Mouse (Mus musculus) spleen, postnatal 14 days (tissue): ENCODE measurements around the gene Slamf6.
"Not testable (repeated sequence)": the region's sequence is repeated elsewhere in the genome, so short reads cannot be mapped to it uniquely, and the experiment has no call there.

Source experiments
- DNase-seq, 2 experiments: peaks; one replicate each; pipeline ENCODE4 v3.0.0; 2021 to 2022; ENCODE audit warnings: low spot score in 2 of 2

Gene Slamf6

DNA sequence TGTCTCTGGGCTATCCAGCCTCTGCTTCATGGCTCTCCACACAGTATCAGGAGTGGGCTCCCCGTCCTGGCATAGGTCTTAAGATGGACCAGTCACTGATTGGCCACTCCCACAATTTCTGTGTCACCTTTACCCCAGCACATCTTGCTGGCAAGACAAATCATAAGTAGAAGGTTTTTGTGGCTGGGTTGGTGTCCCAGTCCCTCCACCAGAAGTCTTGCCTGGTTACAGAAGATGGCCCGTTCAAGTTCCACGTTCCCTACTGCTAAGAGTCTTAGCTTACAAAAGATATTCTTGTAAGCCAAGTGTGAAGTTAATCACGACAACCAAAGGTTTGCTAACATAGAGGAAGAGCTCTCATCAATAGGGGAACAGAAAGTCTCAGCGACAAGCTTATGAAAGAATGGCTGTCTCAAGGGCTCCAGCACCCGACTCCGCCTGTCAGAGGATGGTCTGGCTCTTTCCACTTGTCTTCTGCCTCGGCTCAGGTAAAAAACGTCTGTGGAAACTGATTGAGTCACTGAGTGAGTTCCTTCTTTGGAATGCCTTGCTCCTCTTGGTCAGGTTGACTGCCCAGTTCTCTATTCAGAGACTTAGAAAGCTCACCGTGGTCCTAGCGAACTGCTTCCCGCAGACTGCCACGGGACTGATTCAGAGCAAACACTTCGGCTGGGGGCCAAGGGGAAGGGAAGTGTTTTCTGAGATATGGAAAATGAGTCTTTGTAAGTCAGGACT, at the start of gene Slamf6:
TSS of gene Slamf6 (plus strand) at position 211 of the 735 bp plus-strand sequence.
- peak; percentile 9 to 26 for DNase-seq

DNA sequence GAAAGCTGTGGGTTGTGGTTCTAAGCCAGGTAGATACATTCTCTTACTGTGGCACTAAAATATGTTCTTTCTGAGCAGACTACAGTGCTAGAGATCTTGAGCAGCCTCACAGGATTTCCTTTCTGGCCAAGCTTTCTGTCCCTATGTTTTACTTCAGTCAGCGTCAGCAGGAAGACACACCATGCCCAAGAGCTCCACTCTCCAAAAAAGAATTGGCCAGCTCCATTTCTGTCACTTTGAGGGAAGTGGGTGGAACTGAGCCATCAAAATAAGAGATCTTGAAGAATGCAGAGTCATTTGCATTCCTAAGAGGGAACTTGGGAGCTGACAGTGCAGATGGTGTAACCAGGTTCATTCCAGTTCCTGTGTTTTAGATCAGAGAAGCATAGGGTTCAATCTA, 30.3 kb upstream of the Slamf6 start:
- no peak for DNase-seq

DNA sequence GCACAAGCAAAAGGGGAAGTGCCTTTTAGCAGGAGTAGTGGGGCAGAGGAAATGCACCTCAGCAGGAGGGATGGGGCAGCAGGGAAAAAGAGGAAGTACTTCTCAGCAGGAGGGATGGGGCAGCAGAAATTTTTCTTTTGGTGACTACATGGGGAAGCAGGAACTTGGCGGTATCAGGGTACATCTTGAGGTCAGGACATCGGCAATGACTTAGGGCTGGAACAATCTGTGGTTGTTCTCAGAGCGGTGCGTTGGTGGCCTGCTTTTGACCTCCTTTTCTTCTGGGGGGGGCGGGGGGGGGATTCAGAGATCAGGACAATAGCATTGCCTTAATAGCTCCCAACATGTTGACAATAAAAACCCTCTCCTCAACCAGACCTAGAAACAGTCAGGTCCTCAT, 22.0 kb upstream of the Slamf6 start, which contains the start of gene Gm10521:
TSS of gene Gm10521 (plus strand) at position 301 of the 400 bp plus-strand sequence.
- not testable (repeated sequence) for DNase-seq

DNA sequence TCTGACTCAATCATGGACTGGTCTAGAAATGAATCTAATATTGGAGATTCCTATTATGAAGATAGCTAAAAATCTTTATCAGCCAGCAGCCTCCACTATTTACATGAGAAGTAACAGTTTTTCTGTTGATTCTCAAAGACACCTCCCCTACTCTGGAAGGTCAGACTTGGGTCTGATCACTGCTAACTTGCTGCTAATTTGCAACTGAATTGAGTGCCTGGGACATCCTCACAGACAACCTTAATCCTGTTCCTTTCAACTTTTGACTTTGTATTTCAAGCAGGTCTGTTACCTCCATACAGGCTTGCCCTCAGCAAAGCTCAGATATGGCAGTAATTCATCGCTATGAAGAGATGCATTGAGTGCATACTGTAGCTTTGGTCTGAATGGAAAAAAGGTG, 13.3 kb upstream of the Slamf6 start:
- DNase-seq = no peak

DNA sequence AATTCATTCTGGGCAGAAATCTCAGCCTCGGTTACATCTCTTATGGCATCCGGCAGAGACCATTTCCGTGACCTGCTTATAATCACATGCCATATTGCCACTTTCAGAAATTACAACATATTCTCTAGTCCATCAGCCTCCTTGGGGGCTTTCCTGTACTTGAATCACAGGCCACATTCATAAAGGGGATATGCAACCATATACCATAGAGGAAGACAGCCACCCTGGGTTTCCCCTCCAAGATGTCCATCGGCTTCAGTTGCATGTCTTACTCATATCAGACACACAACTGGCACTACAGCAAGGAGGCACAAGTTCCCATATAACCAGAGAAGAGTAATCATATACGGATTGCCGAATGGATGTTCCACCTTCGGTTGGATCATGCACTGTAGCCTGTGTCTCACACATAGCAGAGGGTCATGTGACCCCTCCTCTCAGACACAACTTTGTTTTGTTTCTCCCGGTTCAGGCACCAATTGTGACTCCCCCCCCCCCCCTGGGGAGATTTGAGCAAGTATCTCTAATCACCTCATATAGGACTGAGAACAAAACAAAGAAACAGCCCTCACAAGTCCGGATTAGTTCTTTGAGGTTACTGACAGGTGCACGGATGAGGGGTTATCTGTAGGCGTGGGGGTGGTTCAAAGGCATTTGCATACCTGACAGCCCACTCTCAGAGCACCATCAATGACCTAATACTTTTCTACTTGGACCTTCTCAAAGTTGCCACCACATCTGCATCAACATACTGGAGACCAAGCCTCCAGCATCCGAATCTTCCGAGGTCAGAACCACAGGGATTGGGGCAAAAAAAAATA, 1.5 kb upstream of the Slamf6 start:
- no peak for DNase-seq

DNA sequence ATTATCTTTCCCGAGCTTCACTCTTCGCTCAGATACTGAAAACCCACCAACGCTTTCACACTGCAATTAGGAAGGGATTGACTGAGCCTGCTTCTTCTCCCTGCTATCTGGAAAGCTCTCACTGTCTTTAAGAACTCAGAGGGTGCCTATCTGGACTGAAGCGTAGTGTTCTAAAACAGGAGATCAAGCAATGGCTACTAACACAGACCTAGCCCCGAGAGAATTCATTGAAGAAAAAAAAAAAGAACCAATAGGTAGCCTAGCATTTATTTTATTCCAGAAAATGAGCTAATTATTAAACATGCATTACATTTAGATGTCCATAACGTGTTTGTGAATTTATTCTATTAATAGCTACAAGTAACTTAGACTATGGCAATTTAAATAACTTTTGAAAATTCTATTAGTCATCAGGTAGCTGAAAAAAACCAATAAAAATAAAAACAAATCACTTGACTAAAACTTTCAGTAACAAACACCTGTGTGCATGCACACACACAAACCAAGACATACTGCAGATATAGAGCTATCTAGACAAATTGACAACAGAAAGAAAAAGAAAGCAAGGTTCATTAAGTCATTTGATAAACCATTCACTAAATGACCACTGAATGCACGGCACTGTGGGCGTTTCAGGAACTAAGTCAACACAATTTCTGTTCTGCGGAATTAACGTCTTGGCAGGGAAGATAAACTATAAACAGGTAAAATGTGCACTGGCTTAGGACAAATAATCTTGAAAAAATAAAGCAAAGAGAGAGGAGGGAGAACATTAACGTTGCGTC, 1.0 kb downstream of the Slamf6 start:
- DNase-seq = no peak

DNA sequence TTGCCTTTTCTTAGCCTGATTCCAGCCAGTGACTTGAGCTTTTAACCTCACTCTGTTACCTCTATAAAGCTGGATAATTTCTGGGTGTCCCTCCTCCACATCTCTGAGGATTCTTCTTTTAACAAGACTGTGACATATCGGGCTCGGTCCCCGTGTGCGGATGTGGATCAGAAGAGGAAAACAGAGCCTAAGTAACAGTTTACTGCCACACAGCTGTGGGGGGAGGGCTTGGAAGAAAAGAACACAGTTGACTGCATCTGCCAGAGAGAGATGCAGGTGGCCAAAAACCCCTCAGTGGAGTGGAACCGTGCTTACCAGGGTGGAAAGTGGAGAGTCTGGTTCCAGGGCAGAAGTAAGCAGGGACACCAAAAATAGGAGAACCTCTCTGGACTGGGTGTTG, 1.9 kb downstream of the Slamf6 start:
- peak; percentile 11 to 16 for DNase-seq

DNA sequence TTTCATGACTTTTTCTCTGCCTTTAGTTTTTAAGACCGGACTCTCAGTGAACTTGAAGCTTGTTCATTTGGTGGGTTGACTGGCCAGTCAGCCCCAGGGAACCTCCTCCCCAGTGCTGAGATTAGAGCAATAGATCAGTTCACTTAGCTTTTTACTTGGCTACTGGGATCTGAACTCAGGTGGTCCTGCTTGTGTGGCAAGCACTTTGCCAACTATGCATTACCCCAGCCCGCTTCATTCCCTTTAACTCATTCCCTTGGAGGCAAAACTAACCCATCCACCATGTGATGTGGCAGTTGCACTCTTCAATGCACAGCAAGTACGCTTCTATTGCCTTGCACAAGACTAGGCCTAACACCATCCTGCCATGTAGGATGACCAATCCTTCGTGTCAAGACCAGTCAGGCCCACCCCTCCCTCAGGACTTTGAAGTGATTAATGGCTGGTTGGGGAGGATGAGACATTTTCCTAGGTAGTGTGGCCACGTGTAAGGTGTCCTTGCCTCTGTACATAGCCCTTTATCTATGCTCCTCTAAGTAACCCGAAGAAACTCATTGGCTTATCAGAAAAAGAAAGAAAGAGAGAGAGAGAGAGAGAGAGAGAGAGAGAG, 2.7 kb downstream of the Slamf6 start:
- DNase-seq = no peak

DNA sequence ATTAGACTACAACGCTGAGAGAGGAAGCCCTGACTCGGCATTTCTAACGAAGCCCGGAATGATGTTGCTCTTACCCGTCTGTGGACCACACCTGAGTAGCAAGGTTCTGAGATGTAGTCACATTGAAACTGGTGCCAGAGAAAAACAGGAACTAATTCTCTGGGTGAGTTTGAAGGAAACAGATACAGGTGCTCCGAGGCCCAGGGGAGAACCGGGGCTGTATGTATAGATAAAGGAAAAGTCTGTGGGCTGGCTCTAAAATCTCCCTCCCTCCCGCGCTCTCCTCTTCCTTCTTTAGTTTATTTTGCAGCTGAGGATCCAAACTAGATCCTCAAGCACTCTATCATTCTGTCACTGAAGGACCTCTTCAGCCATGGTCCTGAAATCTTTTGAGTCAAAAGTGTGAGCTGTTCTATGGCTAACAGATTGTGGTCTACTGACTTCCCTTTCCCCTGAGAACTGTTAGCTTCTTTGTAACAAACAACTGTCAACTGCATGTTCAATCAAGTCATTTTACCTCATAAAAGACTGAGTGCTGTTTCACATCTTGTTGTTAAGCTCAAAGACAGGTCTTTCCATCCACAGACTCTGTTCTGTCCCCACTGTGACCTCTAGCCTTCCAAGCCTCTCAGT, 3.8 kb downstream of the Slamf6 start:
- peak in 1 of 2 experiments; percentile 12 for DNase-seq

DNA sequence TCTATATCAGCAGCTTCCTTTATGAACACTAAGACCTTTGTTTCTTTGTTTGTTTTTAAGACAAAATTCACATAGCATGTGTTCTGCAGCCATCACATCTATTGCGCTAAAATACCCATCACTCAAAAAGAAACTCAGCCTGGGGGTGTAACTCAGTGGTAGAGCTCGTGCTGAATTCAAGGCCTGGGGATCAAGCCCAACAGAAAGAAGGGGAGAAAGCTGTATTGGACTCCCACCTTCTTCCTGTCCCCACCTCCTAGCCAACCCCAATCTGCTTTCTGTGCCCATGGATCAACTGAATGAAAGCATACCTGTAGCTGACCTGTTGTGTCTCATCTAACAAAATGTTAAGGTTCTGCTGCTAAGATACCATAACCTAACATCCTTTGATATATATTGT, 4.3 kb downstream of the Slamf6 start:
- DNase-seq = no peak

DNA sequence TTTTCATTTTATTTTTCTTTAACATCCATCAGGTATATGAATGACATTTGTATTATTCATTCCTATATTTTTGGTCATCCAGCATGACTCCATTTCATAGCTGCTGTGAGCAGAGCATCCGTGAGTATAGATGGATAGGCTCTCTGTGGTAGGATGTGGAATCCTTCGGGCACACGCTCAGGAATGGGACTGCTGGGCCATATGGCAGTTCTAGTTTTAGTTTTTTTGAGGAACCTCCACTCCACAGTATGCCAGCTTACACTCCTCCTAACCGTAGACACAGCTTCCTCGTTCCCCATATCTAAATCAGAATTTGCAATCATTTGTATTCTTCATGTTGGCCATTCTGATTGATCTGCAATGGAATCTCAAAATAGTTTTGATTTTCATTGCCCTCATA, 5.5 kb downstream of the Slamf6 start:
- no peak for DNase-seq

DNA sequence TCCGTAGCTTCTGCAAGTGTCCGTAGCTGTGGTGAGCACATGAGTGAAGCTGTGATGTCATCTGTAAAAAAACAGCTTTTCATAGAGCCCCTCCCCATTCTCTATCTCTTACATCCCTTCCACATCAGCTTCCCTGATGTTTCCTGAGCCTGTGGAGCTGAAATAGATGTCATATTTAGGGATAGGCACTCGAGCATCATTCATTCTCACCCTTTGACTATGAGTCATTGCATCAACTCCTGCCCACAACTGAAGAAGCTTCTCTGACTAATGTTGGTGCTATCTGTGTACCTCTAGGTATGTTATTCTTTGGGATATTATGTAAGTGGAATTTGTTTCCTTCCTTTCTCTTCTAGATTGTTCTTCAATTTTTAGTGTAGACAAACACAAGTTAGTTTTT, 7.6 kb downstream of the Slamf6 start:
- DNase-seq = no peak

DNA sequence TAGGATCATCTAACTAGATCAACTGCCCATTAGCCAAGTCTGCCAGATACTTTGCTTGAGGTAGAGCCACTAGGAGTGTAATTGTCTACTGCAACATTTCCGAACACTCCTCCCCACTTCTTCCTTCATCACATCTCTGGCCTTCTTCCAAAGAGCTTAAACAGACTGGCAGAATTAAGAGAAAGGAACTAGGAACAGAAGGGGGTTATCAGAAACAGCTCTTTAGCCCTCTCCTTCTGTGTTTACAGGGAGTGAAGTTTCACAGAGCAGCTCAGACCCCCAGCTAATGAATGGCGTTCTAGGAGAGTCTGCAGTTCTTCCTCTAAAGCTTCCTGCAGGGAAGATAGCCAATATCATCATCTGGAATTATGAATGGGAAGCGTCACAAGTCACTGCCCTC, 16.5 kb downstream of the Slamf6 start:
- no peak for DNase-seq

DNA sequence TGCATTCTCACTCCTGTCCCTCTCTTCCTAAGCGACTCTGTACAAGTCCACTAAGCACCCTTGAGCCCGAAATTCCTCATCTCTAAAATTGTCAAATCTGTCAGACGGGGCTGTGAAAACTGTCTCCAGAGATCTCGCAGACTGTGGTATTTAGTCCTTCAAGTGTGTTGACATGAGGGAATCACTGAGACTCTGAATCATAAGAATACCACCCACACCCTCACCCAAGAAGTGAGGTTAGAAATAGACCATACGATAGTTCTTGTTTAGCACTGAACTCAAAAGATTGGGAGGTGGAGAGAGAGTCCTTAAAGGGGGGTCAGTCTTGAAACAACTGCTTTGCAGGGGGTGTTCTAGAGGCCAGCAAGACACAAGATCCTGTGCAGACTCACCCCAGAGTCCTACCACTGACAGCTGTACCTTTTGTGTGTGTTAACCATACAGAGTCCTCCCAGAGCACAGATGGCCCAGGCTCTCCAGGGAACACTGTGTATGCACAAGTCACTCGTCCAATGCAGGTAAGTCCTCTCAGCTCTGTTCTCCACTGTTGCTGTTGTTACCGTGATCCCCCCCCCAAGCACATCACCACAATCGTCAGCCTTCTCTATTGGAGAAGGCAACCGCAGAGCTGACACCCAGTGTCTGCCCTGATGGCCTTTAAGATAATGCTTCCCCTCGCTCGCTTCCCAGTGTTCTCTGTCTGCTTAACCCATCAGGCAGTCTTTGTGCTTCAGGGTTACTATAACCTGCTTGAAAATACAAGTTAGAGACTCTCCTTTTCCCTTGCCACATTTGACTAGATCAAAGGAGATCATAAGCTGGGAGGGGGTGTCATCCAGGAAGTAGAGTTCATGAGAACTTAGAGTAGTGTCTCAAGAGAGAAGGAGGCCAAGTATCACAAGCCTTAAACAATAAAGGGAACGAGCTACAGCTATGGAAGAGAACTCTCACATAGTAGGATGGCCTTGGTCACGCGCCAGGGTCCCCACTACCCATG, 21.9 kb downstream of the Slamf6 start:
- no peak for DNase-seq

DNA sequence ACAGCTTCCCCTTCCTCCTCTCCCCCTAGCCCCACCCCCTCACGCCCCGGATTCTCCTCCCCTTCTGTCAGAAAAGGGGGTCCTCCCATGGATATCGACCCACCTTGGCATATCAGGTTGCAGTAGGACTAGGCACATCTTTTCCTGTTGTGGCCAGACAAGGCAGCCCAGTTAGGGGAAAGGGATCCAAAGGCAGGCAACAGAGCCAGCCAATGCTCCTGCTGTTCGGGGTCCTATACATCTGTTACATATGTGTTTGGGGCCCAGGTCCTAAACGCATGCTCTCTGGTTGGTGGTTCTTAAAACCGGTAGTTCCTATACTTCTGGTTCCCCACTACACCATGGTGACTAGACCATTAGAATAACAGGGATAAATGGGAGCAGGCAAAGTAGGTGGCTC, 23.3 kb downstream of the Slamf6 start:
- no peak for DNase-seq

DNA sequence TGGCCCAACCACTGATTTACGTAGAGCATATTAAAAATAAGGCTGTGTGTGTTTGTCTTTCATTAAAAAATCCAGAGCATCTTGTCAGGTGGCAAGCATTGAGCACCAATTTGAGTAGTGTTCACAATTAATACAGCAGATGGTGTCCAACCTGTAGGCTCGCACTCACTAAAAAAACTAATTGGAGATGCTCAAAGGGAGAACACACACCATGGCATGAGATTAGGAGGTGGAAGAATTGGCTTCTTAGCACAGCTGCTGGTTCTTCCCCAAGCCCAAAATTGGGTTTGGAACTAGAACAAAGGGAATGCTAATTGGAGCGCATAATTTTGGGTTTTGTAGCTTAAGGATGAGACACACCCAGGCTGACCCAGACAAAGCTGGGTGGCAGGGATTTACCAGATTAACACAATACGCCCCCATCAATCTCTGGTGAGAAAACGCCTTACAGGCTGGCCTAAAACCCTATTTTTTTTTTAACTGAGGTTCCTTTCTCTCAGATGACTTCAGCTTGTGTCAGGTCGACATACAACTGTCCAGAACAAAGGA, 29.2 kb downstream of the Slamf6 start:
- no peak for DNase-seq

DNA sequence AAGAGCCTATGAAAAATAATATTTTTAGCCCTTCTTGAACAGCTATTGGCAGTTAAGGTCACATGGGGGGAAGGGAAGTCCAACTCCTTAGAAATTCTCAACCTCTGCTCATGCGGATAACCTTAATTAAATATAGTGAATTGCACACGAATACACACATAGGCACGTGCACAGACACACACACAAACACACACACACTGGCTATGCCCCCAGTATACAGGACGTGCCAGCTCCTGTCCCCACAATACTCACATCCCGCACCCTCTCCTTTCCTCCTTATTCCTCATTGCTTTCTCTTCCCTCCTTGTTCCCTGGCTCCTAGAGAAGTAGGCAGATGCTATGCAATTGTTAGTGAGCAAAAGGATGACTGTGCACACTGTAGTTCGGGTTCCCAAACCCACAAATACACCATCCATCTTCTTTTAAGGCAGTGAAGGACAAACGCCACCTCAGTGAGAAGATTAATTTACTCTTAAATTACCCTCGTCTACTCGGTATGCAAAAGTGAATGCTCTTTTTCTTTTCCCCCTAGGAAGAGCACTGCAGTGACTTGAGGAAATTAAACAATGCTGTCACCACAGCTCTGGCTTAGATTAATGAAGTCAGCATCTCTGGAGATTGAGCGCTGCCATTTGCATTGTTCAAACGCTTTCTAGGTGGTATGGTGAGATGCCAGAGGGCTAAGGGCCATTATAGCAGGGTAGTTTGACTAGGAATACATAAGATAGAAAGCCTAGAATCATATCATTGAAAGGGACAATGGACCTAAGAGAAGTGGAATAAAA, 31.0 kb downstream of the Slamf6 start:
- no peak for DNase-seq

DNA sequence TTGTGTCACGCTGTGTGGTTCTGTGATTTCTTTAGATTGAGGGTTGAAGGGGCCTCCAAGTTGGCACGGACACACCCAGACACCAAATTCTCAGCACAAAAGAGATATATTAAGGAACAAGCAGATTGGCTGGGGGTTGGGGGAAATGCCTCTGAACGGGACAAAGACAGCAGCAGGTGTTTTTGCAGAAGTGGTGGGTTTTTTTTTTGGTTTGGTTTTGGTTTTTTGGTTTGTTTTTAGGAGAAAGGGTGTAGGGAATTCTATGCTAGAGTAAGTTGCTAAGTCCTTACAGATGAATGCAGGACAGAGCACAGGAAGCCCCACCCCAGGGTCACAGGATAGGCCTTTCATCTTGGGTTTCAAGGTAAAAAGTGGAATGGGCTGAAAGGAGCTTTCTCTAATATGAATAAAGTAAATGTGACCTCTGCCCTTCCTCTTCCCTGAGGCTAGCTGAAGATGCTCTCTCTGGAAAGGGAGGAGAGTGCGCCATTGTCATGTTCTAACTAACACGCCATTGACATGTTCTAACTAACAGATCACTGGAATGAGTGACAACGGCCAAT, 31.7 kb downstream of the Slamf6 start:
- DNase-seq = no peak

DNA sequence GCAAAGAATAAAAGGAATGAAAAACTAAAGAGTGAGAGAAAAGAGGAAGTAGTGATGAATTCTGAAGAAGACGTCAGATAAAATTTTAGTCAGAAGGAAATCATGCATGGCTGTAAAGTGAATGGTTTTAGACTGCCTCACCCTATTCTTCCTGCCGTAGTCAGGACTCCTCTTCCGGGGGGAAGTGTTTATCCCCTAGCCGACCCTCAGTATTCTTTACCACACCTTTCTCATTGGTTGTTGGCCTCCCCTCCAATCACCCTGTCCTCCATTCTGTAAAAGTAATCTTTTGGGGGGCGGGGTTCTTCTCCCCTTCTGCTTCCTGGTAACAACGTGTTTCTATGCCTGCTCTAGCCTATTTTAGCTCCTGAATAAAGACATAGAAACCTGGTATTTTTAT, 37.8 kb downstream of the Slamf6 start:
- DNase-seq = no peak
